Mouse (Mus musculus): ENCODE results near the gene Myocd. TPM values are rescaled to one million over a fixed set of nuclear protein-coding genes. Genes with fewer than 3 reads are reported as not detected.

The Myocd gene
- polyA plus RNA-seq, 1 experiment from 2014 or later = 21.6 TPM

GRCm38 (mm10) chr11:65236907-65237306 lies 32.9 kb downstream of the Myocd start:
- H3K9me3 ChIP-seq (ENCODE audit: control insufficient read depth, low read length) = no peaks in the 10 kb centered on the region
- H3K4me3 ChIP-seq (ENCODE audit: low read depth, low read length) = no peak overlapping the region
- ATAC-seq (ENCODE audit: low FRiP score, low TSS enrichment) (no peak), DNase-seq (ENCODE audit: low spot score) (no peak)
- H3K4me2 ChIP-seq (replicated peaks; ENCODE audit: low read depth) = no peak overlapping the region
- no peak overlapping the region for H3K27ac ChIP-seq (replicated peaks)
- H3K4me1 ChIP-seq (replicated peaks; ENCODE audit: control insufficient read depth, insufficient read depth) = no peaks in the 10 kb centered on the region
- H3K36me3 ChIP-seq (ENCODE audit: control insufficient read depth, insufficient read depth, low read length) = no peaks in the 10 kb centered on the region
- no peak overlapping the region for H3K9ac ChIP-seq (ENCODE audit: low read length)
- 67% methylated on average over 2 of the region's 2 CpGs for WGBS
- H3K27me3 ChIP-seq (ENCODE audit: control insufficient read depth, insufficient read depth, low read length) = no peaks in the 10 kb centered on the region
- TF ChIP-seq EP300 (optimal IDR thresholded peaks at IDR 0.05) = no peak
- no peak for TF ChIP-seq CTCF (IDR thresholded peaks at IDR 0.05; ENCODE audit: low read depth)

- H3K4me1 ChIP-seq (replicated peaks; ENCODE audit: control insufficient read depth, insufficient read depth) = no peaks in the 10 kb centered on the region
- no peak overlapping the region for H3K4me3 ChIP-seq (ENCODE audit: low read depth, low read length)
- H3K27ac ChIP-seq (replicated peaks) = no peak overlapping the region
- no peaks in the 10 kb centered on the region for H3K9me3 ChIP-seq (ENCODE audit: control insufficient read depth, low read length)
- no peak for DNase-seq (ENCODE audit: low spot score)
- no peak overlapping the region for H3K9ac ChIP-seq (ENCODE audit: low read length)
- ATAC-seq (ENCODE audit: low FRiP score, low TSS enrichment) = no peak
- WGBS = 49% methylated on average over 2 of the region's 2 CpGs
- no peaks in the 10 kb centered on the region for H3K27me3 ChIP-seq (ENCODE audit: control insufficient read depth, insufficient read depth, low read length)
- TF ChIP-seq EP300 (optimal IDR thresholded peaks at IDR 0.05) (no peak), CTCF (IDR thresholded peaks at IDR 0.05; ENCODE audit: low read depth) (no peak)
- no peak overlapping the region for H3K4me2 ChIP-seq (replicated peaks; ENCODE audit: low read depth)
- no peaks in the 10 kb centered on the region for H3K36me3 ChIP-seq (ENCODE audit: control insufficient read depth, insufficient read depth, low read length)
Measured at GRCm38 (mm10) chr11:65235374-65235773, 34.4 kb downstream of the Myocd start.

DNA sequence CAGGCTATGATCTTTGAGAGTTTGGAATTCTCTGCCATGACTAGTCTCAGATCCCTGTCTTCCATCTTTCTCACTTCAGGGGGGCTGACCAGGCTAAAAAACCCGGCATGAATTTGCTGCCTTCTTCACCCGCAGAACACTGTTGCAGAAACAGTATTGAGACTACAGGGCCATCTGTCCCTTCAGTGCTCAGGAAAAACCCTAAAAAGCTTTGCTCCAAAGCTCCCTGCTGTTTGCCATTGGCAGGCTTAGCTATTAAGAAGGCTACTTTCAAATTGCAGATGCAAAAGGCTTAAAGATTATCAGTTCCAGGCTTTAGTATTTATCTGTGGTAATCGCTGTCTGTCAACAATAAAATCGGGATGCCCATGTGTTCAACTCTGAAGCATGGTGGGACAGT lies 38.0 kb downstream of the Myocd start:
- Histone ChIP-seq H3K27ac (replicated peaks) (no peak overlapping the region), H3K9ac (ENCODE audit: low read length) (no peak overlapping the region), H3K4me2 (replicated peaks; ENCODE audit: low read depth) (no peak overlapping the region), H3K9me3 (ENCODE audit: control insufficient read depth, low read length) (no peaks in the 10 kb centered on the region), H3K27me3 (ENCODE audit: control insufficient read depth, insufficient read depth, low read length) (no peaks in the 10 kb centered on the region), H3K4me1 (replicated peaks; ENCODE audit: control insufficient read depth, insufficient read depth) (no peaks in the 10 kb centered on the region), H3K36me3 (ENCODE audit: control insufficient read depth, insufficient read depth, low read length) (no peaks in the 10 kb centered on the region), H3K4me3 (ENCODE audit: low read depth, low read length) (no peak overlapping the region)
- DNase-seq (ENCODE audit: low spot score) = no peak
- no peak for TF ChIP-seq CTCF (IDR thresholded peaks at IDR 0.05; ENCODE audit: low read depth)
- TF ChIP-seq EP300 (optimal IDR thresholded peaks at IDR 0.05) = no peak
- WGBS = 78% methylated on average over 4 of the region's 4 CpGs
- no peak for ATAC-seq (ENCODE audit: low FRiP score, low TSS enrichment)

GRCm38 (mm10) chr11:65226766-65227165 lies 43.0 kb downstream of the Myocd start:
- DNase-seq (ENCODE audit: low spot score) (no peak), ATAC-seq (ENCODE audit: low FRiP score, low TSS enrichment) (no peak)
- Histone ChIP-seq H3K9me3 (ENCODE audit: control insufficient read depth, low read length) (no peaks in the 10 kb centered on the region), H3K4me3 (ENCODE audit: low read depth, low read length) (no peak overlapping the region), H3K27ac (replicated peaks) (no peak overlapping the region), H3K27me3 (ENCODE audit: control insufficient read depth, insufficient read depth, low read length) (no peaks in the 10 kb centered on the region), H3K36me3 (ENCODE audit: control insufficient read depth, insufficient read depth, low read length) (no peaks in the 10 kb centered on the region), H3K4me1 (replicated peaks; ENCODE audit: control insufficient read depth, insufficient read depth) (no peaks in the 10 kb centered on the region), H3K9ac (ENCODE audit: low read length) (no peak overlapping the region), H3K4me2 (replicated peaks; ENCODE audit: low read depth) (no peak overlapping the region)
- 35% methylated on average over 10 of the region's 10 CpGs for WGBS
- TF ChIP-seq CTCF (IDR thresholded peaks at IDR 0.05; ENCODE audit: low read depth) (no peak), EP300 (optimal IDR thresholded peaks at IDR 0.05) (no peak)

DNA sequence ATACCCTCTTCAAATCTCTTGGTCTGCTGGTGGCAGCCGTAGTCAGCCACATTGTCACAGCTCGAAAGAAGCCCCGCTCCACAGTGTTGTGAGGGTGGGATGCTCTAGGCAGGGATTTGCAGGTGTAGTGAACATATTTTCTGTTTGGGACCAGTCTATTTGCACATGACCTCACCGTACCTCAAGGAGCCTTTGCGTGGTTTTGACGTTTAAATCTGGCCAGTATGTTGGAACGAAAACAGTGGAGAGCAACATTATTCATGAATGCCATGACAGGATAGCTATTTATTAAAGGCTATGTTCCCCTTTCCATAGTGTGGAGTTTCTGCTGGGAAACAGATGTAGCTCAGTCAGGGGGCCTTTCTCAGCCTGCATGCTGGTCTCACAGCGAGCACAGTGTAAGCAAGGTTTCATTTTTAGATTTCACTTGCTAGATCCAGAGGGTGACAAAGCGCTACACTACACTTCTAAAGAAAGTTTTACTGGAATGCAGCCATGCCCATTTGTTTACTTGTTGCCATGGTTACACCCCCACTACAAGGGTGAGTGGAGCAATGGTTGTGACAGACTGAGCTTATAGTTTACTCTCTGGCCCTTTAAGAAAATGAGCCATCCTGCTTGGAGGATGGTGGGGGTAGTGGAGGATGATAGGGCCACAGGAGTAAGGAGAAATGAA lies 54.7 kb downstream of the Myocd start:
- no peaks in the 10 kb centered on the region for H3K4me1 ChIP-seq (replicated peaks; ENCODE audit: control insufficient read depth, insufficient read depth)
- WGBS = 39% methylated on average over 9 of the region's 9 CpGs
- DNase-seq (ENCODE audit: low spot score) (peak; percentile 35), ATAC-seq (ENCODE audit: low FRiP score, low TSS enrichment) (peak; percentile 81)
- H3K27me3 ChIP-seq (ENCODE audit: control insufficient read depth, insufficient read depth, low read length) = no peaks in the 10 kb centered on the region
- no peak overlapping the region for H3K9ac ChIP-seq (ENCODE audit: low read length)
- no peak overlapping the region for H3K4me3 ChIP-seq (ENCODE audit: low read depth, low read length)
- no peak for TF ChIP-seq EP300 (optimal IDR thresholded peaks at IDR 0.05)
- TF ChIP-seq CTCF (IDR thresholded peaks at IDR 0.05; ENCODE audit: low read depth) = no peak
- H3K27ac ChIP-seq (replicated peaks) = no peak overlapping the region
- no peaks in the 10 kb centered on the region for H3K36me3 ChIP-seq (ENCODE audit: control insufficient read depth, insufficient read depth, low read length)
- H3K4me2 ChIP-seq (replicated peaks; ENCODE audit: low read depth) = no peak overlapping the region
- H3K9me3 ChIP-seq (ENCODE audit: control insufficient read depth, low read length) = no peaks in the 10 kb centered on the region

GRCm38 (mm10) chr11:65213806-65214205 lies 56.0 kb downstream of the Myocd start:
- H3K27me3 ChIP-seq (ENCODE audit: control insufficient read depth, insufficient read depth, low read length) = no peaks in the 10 kb centered on the region
- no peak overlapping the region for H3K9ac ChIP-seq (ENCODE audit: low read length)
- TF ChIP-seq CTCF (IDR thresholded peaks at IDR 0.05; ENCODE audit: low read depth) = no peak
- TF ChIP-seq EP300 (optimal IDR thresholded peaks at IDR 0.05) = no peak
- H3K27ac ChIP-seq (replicated peaks) = no peak overlapping the region
- H3K4me3 ChIP-seq (ENCODE audit: low read depth, low read length) = no peak overlapping the region
- no peak overlapping the region for H3K4me2 ChIP-seq (replicated peaks; ENCODE audit: low read depth)
- no peaks in the 10 kb centered on the region for H3K9me3 ChIP-seq (ENCODE audit: control insufficient read depth, low read length)
- no peak for ATAC-seq (ENCODE audit: low FRiP score, low TSS enrichment)
- no peaks in the 10 kb centered on the region for H3K36me3 ChIP-seq (ENCODE audit: control insufficient read depth, insufficient read depth, low read length)
- no peaks in the 10 kb centered on the region for H3K4me1 ChIP-seq (replicated peaks; ENCODE audit: control insufficient read depth, insufficient read depth)
- 81% methylated on average over 2 of the region's 2 CpGs for WGBS
- no peak for DNase-seq (ENCODE audit: low spot score)
